Mouse (Mus musculus): Measurements from ENCODE around the gene Ccdc24.

The Ccdc24 gene

GRCm38 (mm10) chr4:117890750-117891149 lies 18.4 kb upstream of the Ccdc24 start:
- DNase-seq, result no peak

- no peak for DNase-seq
These were observed 17.7 kb upstream of the Ccdc24 start for GRCm38 (mm10) chr4:117890031-117890430.

GRCm38 (mm10) chr4:117889471-117889870 lies 17.1 kb upstream of the Ccdc24 start:
- no peak for DNase-seq

DNA sequence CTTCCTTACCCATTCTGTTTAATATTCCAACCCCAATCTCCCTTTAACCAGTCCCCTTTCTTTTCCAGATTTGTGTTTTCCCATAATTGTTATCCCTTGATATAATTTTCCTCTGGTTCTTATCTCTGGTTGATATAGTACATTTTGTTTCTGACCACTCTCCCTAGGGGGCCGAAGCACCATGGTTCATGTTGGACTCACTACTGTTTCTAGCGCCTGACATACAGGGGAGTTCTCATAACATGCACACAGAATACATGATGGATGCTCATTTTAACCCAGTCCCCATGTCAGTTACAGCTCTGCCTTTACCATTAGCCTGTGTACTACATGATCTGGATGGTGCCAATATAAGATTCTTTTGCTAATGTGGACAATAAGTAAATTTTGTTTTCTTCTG lies 15.6 kb upstream of the Ccdc24 start:
- no peak for DNase-seq

DNA sequence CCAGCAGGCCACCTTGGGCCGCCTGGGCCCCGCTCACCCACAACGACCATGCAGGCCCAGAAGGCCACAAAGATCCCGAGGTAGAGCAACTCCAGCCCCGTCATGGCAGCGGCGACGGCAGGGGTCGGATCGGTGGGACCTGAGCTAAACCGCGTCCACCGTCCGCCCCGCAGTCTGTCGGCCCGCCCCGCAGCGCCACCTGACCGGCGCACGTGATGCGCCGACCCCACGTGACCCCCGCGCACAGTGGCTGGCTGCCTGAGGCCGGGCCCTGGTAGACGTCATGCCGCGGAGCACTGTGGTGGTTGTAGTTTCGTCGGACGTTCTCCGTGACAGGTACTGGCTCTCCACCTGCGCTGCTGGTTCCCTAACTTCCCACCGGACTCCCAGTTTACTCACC lies 14.8 kb upstream of the Ccdc24 start, which contains the start of gene Atp6v0b:
Gene Atp6v0b, minus strand, starts transcription at position 201 of the 400 bp plus-strand sequence.
- DNase-seq, result peak; percentile 95

- DNase-seq, result peak; percentile 30
These were observed 14.3 kb upstream of the Ccdc24 start for GRCm38 (mm10) chr4:117886644-117887043.

DNA sequence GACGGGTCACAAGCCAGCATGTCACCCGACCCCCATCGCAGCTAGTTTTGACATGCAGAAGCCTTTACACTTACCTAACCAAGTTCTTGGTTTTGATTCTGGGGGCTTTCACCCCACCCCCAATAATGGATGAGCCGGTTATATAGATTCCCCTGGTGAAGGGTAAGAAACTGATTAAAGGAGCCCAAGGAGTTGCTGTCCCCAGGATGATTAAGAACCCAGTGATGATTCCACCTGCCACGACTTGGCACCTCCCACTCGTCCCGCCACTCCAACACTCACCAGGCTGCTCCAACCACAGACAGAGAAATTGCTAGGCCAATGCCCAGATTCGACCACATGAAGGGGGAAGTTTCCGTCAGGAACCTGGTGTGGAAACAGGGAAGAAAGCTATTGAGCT lies 13.6 kb upstream of the Ccdc24 start:
- DNase-seq, result no peak

GRCm38 (mm10) chr4:117885093-117885492 lies 12.7 kb upstream of the Ccdc24 start:
- DNase-seq, result no peak

DNA sequence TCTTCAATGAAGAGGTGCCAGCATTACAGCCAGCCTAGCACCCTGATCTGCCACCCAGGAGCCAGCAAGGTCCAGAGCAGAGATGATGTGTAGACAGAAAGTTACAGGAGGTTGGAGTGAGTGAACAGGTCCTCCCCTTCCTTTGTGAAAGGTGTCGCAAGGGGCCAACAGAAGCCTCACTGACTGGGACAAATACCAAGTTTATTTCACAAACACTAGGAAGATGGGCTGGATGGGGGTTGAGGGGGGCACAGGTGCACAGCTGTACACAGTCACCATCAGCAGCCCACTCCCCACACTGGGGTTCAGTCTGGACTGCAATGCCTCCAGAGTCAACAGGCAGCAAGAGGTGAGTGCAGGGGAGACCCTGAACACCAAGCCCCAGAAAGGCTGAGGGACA lies 11.8 kb upstream of the Ccdc24 start:
- no peak for DNase-seq

GRCm38 (mm10) chr4:117882701-117883691 lies 10.6 kb upstream of the Ccdc24 start, which contains the start of gene B4galt2:
B4galt2 (minus strand) TSS chr4:117883487.
- DNase-seq, result peak; percentile 62

GRCm38 (mm10) chr4:117878703-117879102 lies 6.3 kb upstream of the Ccdc24 start:
- DNase-seq, result no peak

DNA sequence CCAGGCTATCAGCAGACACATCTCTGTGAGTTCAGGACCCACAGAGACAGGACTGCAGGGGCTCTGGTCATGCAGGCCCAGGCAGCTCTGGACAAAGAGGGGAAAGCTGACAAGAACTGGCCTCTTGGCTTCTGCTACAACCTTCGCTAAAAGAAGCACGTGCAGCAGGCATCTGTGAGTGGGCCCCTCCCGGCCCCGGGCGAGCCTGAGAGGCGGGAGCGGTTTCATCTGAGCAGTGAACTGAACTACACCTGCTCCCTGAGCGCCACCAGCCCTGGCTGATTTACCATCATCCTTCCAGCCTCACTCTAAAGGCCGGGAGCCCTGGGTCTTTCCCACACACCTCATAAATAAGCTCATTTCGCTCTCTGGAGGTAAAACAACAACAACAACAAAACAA lies 5.9 kb upstream of the Ccdc24 start:
- no peak for DNase-seq

- no peak for DNase-seq
These were observed 1.3 kb upstream of the Ccdc24 start for GRCm38 (mm10) chr4:117873615-117874014.

DNA sequence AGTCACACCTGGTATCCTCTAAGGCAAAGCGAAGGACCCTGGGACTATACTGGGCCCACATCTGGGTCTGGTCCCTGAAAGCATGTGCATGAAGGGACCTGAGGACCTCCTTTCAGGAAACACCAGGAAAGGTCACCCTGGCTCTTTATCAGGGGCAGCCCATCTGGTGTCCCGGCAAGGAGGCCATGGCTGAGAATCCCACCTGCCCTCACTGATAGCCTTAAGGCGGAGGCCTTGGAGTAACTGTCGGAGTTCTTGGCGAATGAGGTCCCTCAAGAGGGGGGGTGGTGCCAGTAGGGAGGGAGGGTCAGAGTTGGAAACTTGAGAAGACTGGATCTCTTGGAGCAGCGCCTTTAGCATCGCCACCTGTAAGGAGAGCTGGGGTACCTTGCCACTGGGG lies 570 bp downstream of the Ccdc24 start:
- DNase-seq, result no peak

- DNase-seq, result no peak
These were observed 1.9 kb downstream of the Ccdc24 start for GRCm38 (mm10) chr4:117870437-117870836.

GRCm38 (mm10) chr4:117869317-117869716 lies 3.0 kb downstream of the Ccdc24 start:
- no peak for DNase-seq

DNA sequence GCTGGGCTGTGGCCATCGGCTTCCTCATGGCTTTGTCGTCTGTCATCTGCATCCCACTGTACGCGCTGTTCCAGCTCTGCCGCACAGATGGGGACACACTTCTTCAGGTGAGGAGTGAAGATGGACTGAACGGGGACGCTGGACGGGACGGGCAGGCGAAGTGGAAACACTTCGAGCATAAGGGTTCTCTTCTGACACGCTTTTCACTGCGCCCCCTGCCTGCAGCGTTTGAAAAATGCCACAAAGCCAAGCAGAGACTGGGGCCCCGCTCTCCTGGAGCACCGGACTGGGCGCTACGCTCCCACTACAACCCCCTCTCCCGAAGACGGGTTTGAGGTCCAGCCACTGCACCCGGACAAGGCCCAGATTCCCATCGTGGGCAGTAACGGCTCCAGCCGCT lies 4.5 kb downstream of the Ccdc24 start:
- peak; percentile 77 for DNase-seq

GRCm38 (mm10) chr4:117867000-117867399 lies 5.4 kb downstream of the Ccdc24 start:
- no peak for DNase-seq

- DNase-seq, result peak; percentile 87
These were observed 6.3 kb downstream of the Ccdc24 start for GRCm38 (mm10) chr4:117866083-117866482.

- peak; percentile 49 for DNase-seq
These were observed 9.5 kb downstream of the Ccdc24 start for GRCm38 (mm10) chr4:117862823-117863222.

- no peak for DNase-seq
These were observed 11.8 kb downstream of the Ccdc24 start for GRCm38 (mm10) chr4:117860570-117860969.

DNA sequence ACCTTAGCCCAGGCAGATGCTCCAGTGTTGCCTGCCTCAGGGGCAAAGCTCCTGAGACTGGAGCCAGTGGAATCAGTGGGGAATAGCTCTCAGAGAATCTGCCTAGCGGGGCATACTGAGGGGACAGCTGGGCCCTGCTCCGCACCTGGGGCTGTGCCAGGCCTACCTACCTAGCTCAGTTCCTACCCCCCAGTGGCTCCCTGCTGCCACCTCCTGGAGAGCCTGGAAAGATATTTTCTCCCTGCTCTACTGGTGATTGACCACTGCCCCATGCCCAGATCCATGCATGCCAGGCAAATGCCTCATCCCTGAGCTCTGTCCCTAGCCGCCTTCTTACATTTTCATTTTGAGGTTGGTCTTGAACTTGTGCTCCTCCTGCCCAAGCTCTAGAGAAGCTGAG lies 13.6 kb downstream of the Ccdc24 start:
- peak; percentile 78 for DNase-seq

GRCm38 (mm10) chr4:117855146-117855545 lies 17.2 kb downstream of the Ccdc24 start:
- no peak for DNase-seq

DNA sequence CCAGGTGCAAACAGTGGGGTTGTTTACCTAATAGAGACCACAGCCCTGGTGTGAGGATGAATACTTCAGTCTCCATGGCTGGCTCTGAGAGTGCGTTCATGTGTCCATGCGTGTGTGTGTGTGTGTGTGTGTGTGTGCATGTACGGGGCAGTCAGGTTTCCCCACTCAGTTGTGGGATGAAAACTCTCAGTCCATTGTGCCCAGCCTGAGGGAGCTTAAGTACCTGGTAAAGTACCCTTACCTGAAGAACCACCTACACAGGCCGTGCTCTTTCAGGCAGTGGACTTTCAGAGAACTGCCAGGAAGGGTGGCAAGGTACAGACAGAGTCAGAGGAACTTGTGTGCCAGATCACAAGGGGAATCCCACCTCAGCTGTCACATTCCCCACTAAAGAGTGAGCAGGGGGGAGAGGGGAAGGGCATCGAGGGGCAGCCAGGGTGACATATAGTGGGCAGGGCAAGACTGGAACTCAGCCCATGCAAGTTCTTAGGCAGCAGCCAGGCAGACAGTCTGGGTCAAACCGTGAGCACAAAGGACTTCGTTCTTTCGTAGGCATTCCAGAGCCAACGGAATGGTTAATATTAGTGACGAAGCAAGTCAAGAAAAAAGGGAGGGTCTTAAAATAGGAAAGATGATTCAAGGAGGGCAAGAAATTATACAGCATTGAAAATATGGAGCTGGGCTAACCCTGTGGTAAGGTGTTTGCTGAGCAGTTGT lies 20.0 kb downstream of the Ccdc24 start:
- DNase-seq, result no peak
